Comparison of ENCODE assay signal across 18 mouse cellular contexts in genomic region chr12:117638833-117639232, GRCm38 (mm10).
DNase-seq lines count a peak whose midpoint lies in the region; ATAC-seq and TF ChIP-seq lines count a peak whose summit lies in the region.
"Had no signal": no experiment of that assay in that cellular context is flagged by ENCODE, and none has a peak within 500 bp of the region (broad histone marks: within the 10 kb centered on the region; RNA-seq: fewer than 3 reads in every experiment).

No protein-coding gene starts in this region.

- ATAC-seq in forebrain, embryonic 15.5 days (replicated peaks): 0 out of 2 replicates have a peak, but pooled peaks have one; percentile 55
- ATAC-seq in forebrain, postnatal 0 days: no peak
- no peak for ATAC-seq in midbrain, embryonic 14.5 days (ENCODE audit: low FRiP score, low TSS enrichment)
- peak; percentile 19 for ATAC-seq in activated CD4-positive, CD25-positive, alpha-beta regulatory T cell, adult 4 months
- 0 out of 2 replicates have a peak, but pooled peaks have one; percentile 38 for ATAC-seq in hindbrain, embryonic 16.5 days
- no peak for ATAC-seq in heart, embryonic 11.5 days (replicated peaks; ENCODE audit: insufficient number of reproducible peaks, low FRiP score, low TSS enrichment)
- ATAC-seq: forebrain, embryonic 14.5 days; intestine, embryonic 15.5 days had no signal

- WGBS in forebrain, embryonic 15.5 days: 92% methylated on average over 2 of the region's 2 CpGs
- WGBS in forebrain, postnatal 0 days: 89% methylated on average over 2 of the region's 2 CpGs
- 88% methylated on average over 2 of the region's 2 CpGs for WGBS in midbrain, embryonic 14.5 days
- 91% methylated on average over 2 of the region's 2 CpGs for WGBS in midbrain, embryonic 10.5 days
- WGBS in hindbrain, embryonic 16.5 days: 75% methylated on average over 2 of the region's 2 CpGs
- 64% methylated on average over 2 of the region's 2 CpGs for WGBS in heart, embryonic 11.5 days (ENCODE audit: insufficient replicate concordance)

- TF ChIP-seq CTCF in forebrain, postnatal 0 days (IDR thresholded peaks at IDR 0.05; ENCODE audit: low read depth): no peak

- no peak overlapping the region for H3K27ac ChIP-seq in forebrain, embryonic 15.5 days (replicated peaks)
- no peak overlapping the region for H3K27ac ChIP-seq in forebrain, postnatal 0 days (ENCODE audit: low read depth, low read length)
- 0 out of 2 replicates have a peak overlapping the region, but pooled peaks have one; percentile 22 for H3K27ac ChIP-seq in midbrain, embryonic 14.5 days (replicated peaks; ENCODE audit: low read depth, low read length)
- no peak overlapping the region for H3K27ac ChIP-seq in midbrain, embryonic 10.5 days (replicated peaks)
- H3K27ac ChIP-seq in hindbrain, embryonic 16.5 days (ENCODE audit: low read depth, low read length): no peak overlapping the region
- no peak overlapping the region for H3K27ac ChIP-seq in heart, embryonic 11.5 days (ENCODE audit: low read depth, low read length)
- H3K27ac ChIP-seq: heart, adult 2 months; intestine, embryonic 15.5 days; stomach, postnatal 0 days had no signal

- H3K9me3 ChIP-seq in forebrain, embryonic 15.5 days: no peaks in the 10 kb centered on the region
- no peaks in the 10 kb centered on the region for H3K9me3 ChIP-seq in forebrain, postnatal 0 days (ENCODE audit: low read length)
- no peaks in the 10 kb centered on the region for H3K9me3 ChIP-seq in midbrain, embryonic 14.5 days (ENCODE audit: control insufficient read depth, low read length)
- H3K9me3 ChIP-seq in midbrain, embryonic 10.5 days (replicated peaks): no peaks in the 10 kb centered on the region
- H3K9me3 ChIP-seq in hindbrain, embryonic 16.5 days (ENCODE audit: control insufficient read depth, low read length): no peaks in the 10 kb centered on the region
- H3K9me3 ChIP-seq in heart, embryonic 11.5 days (replicated peaks; ENCODE audit: control insufficient read depth, low read length): no peaks in the 10 kb centered on the region
- H3K9me3 ChIP-seq: intestine, embryonic 15.5 days had no signal

- H3K4me1 ChIP-seq in forebrain, embryonic 15.5 days: peaks cover 4% of the 10 kb centered on the region; the same call in 1 of the 2 replicates
- no peaks in the 10 kb centered on the region for H3K4me1 ChIP-seq in forebrain, postnatal 0 days (ENCODE audit: insufficient read depth)
- H3K4me1 ChIP-seq in midbrain, embryonic 14.5 days (ENCODE audit: control insufficient read depth, insufficient read depth, low read length): no peaks in the 10 kb centered on the region
- H3K4me1 ChIP-seq in midbrain, embryonic 10.5 days: no peaks in the 10 kb centered on the region
- H3K4me1 ChIP-seq in hindbrain, embryonic 16.5 days (ENCODE audit: control insufficient read depth, insufficient read depth, low read depth, low read length): no peaks in the 10 kb centered on the region
- H3K4me1 ChIP-seq in heart, embryonic 11.5 days (ENCODE audit: control insufficient read depth, insufficient read depth, low read length): no peaks in the 10 kb centered on the region
- H3K4me1 ChIP-seq: intestine, embryonic 15.5 days had no signal

- no peak overlapping the region for H3K4me3 ChIP-seq in forebrain, embryonic 15.5 days
- no peak overlapping the region for H3K4me3 ChIP-seq in forebrain, postnatal 0 days (ENCODE audit: low read depth, low read length)
- H3K4me3 ChIP-seq in midbrain, embryonic 14.5 days (replicated peaks; ENCODE audit: low read depth, low read length): no peak overlapping the region
- no peak overlapping the region for H3K4me3 ChIP-seq in midbrain, embryonic 10.5 days
- no peak overlapping the region for H3K4me3 ChIP-seq in hindbrain, embryonic 16.5 days (ENCODE audit: low read length)
- H3K4me3 ChIP-seq in heart, embryonic 11.5 days (ENCODE audit: low read depth, low read length): no peak overlapping the region
- H3K4me3 ChIP-seq: heart, adult 2 months; intestine, embryonic 15.5 days had no signal

- no peaks in the 10 kb centered on the region for H3K27me3 ChIP-seq in forebrain, embryonic 15.5 days
- no peaks in the 10 kb centered on the region for H3K27me3 ChIP-seq in forebrain, postnatal 0 days (ENCODE audit: insufficient read depth, low read length)
- no peaks in the 10 kb centered on the region for H3K27me3 ChIP-seq in midbrain, embryonic 14.5 days (ENCODE audit: control insufficient read depth, insufficient read depth, low read length)
- H3K27me3 ChIP-seq in midbrain, embryonic 10.5 days (ENCODE audit: low read depth, poor library complexity, severe bottlenecking): no peaks in the 10 kb centered on the region
- H3K27me3 ChIP-seq in hindbrain, embryonic 16.5 days (replicated peaks; ENCODE audit: control insufficient read depth, insufficient read depth, low read length): no peaks in the 10 kb centered on the region
- no peaks in the 10 kb centered on the region for H3K27me3 ChIP-seq in heart, embryonic 11.5 days (ENCODE audit: control insufficient read depth, insufficient read depth, low read length)
- H3K27me3 ChIP-seq: intestine, embryonic 15.5 days had no signal

- no peak overlapping the region for H3K4me2 ChIP-seq in forebrain, embryonic 15.5 days (replicated peaks)
- H3K4me2 ChIP-seq in forebrain, postnatal 0 days (ENCODE audit: low read depth): no peak overlapping the region
- no peak overlapping the region for H3K4me2 ChIP-seq in midbrain, embryonic 14.5 days (ENCODE audit: low read length)
- H3K4me2 ChIP-seq in hindbrain, embryonic 16.5 days (ENCODE audit: low read length): no peak overlapping the region
- no peak overlapping the region for H3K4me2 ChIP-seq in heart, embryonic 11.5 days
- H3K4me2 ChIP-seq: intestine, embryonic 15.5 days had no signal

- H3K36me3 ChIP-seq in forebrain, embryonic 15.5 days: no peaks in the 10 kb centered on the region
- no peaks in the 10 kb centered on the region for H3K36me3 ChIP-seq in forebrain, postnatal 0 days (ENCODE audit: insufficient read depth)
- no peaks in the 10 kb centered on the region for H3K36me3 ChIP-seq in midbrain, embryonic 14.5 days (ENCODE audit: control insufficient read depth, insufficient read depth, low read length)
- H3K36me3 ChIP-seq in midbrain, embryonic 10.5 days: no peaks in the 10 kb centered on the region
- H3K36me3 ChIP-seq in hindbrain, embryonic 16.5 days (ENCODE audit: control insufficient read depth, insufficient read depth, low read length): no peaks in the 10 kb centered on the region
- no peaks in the 10 kb centered on the region for H3K36me3 ChIP-seq in heart, embryonic 11.5 days (ENCODE audit: control insufficient read depth, insufficient read depth, low read length)
- H3K36me3 ChIP-seq: intestine, embryonic 15.5 days had no signal

- DNase-seq in forebrain, postnatal 0 days: no peak
- DNase-seq in midbrain, embryonic 14.5 days: no peak
- no peak for DNase-seq in midbrain, embryonic 10.5 days (ENCODE audit: low spot score)
- DNase-seq in left cerebral cortex, adult 9 months (ENCODE audit: low spot score in 2 of 2): no peak
- DNase-seq: adrenal gland, adult 8-10 months; cerebellum, postnatal 10 days; heart, adult 2 months; layer of hippocampus, postnatal 36 days; lung, postnatal 36 days; right cerebral cortex, adult 18-20 months; thymus, postnatal 14 days had no signal

- no peak overlapping the region for H3K9ac ChIP-seq in forebrain, embryonic 15.5 days (replicated peaks)
- no peak overlapping the region for H3K9ac ChIP-seq in forebrain, postnatal 0 days
- no peak overlapping the region for H3K9ac ChIP-seq in midbrain, embryonic 14.5 days (replicated peaks; ENCODE audit: low read length)
- no peak overlapping the region for H3K9ac ChIP-seq in hindbrain, embryonic 16.5 days (ENCODE audit: low read depth, low read length)
- no peak overlapping the region for H3K9ac ChIP-seq in heart, embryonic 11.5 days (ENCODE audit: low read depth, low read length)
- H3K9ac ChIP-seq: intestine, embryonic 15.5 days had no signal

Comparison
In these comparisons a context has a peak if more than half of its experiments do, and no peak if none do; other contexts are left out.
1. ATAC-seq: peak in forebrain, embryonic 15.5 days (single experiment), activated CD4-positive, CD25-positive, alpha-beta regulatory T cell, adult 4 months (single experiment) and hindbrain, embryonic 16.5 days (single experiment); none in forebrain, postnatal 0 days (single experiment), midbrain, embryonic 14.5 days (single experiment) and heart, embryonic 11.5 days (single experiment).